Mouse (Mus musculus): ENCODE data around the gene Gm2916.
"Not testable (repeated sequence)": the region's sequence is repeated elsewhere in the genome, so short reads cannot be mapped to it uniquely, and the experiment has no call there.

The Gm2916 gene

GRCm38 (mm10) chr14:3883872-3884271 is at the start of gene Gm2916:
Gene Gm2916 (plus strand): TSS chr14:3884172.
- DNase-seq (ENCODE audit: low spot score) = not testable (repeated sequence)

GRCm38 (mm10) chr14:3845945-3846344 is 38.0 kb upstream of the Gm2916 start, which contains the start of gene Gm3033:
Gene Gm3033 (plus strand): TSS chr14:3846245.
- not testable (repeated sequence) for DNase-seq (ENCODE audit: low spot score)

- not testable (repeated sequence) for DNase-seq (ENCODE audit: low spot score)
Measured at GRCm38 (mm10) chr14:3931456-3931855, 47.5 kb downstream of the Gm2916 start, which contains the start of gene Gm3029. Gene Gm3029 (plus strand): TSS chr14:3931756.

GRCm38 (mm10) chr14:3963247-3963646 is 79.3 kb downstream of the Gm2916 start, which contains the start of gene Gm3095:
Gene Gm3095 (plus strand): TSS chr14:3963547.
- not testable (repeated sequence) for DNase-seq (ENCODE audit: low spot score)

Measured in ovary, adult 18-20 months (tissue).